Mouse (Mus musculus) stomach, postnatal 0 days (tissue): ENCODE data around the gene Ogdh. TPM values are rescaled to one million over a fixed set of nuclear protein-coding genes. Genes with fewer than 3 reads are reported as not detected.

Experiments
- ATAC-seq: fragments of 200-750 bp; cut with Nextera tagmentation; 2 replicates; pipeline ENCODE4 v1.8.0; 2017; ENCODE audit not compliant: low FRiP score, low TSS enrichment
- DNase-seq: peaks from one replicate; pipeline ENCODE4 v3.0.0-alpha.2; 2016; ENCODE audit warnings: low spot score
- H3K27ac ChIP-seq: fragments of 300-500 bp; sonication (generic); replicated peaks from 2 replicates; pipeline ENCODE4 v1.5.1; 2014; ENCODE audit warnings: mild to moderate bottlenecking, control low read depth
- H3K27me3 ChIP-seq: fragments of 300-500 bp; sonication (generic); 2 replicates; pipeline ENCODE4 v1.6.1; 2014; ENCODE audit warnings: low read length; ENCODE audit not compliant: control insufficient read depth, insufficient read depth
- H3K36me3 ChIP-seq: fragments of 300-500 bp; sonication (generic); 2 replicates; pipeline ENCODE4 v1.6.1; 2014; ENCODE audit warnings: low read length, mixed read lengths; ENCODE audit not compliant: control insufficient read depth, insufficient read depth
- H3K4me1 ChIP-seq: fragments of 300-500 bp; sonication (generic); replicated peaks from 2 replicates; pipeline ENCODE4 v1.6.1; 2014; ENCODE audit warnings: antibody characterized with exemption; ENCODE audit not compliant: control insufficient read depth, insufficient read depth
- H3K4me2 ChIP-seq: fragments of 300-500 bp; sonication (generic); replicated peaks from 2 replicates; pipeline ENCODE4 v1.6.1; 2014; ENCODE audit warnings: low read depth, mild to moderate bottlenecking, control low read depth, moderate library complexity
- H3K4me3 ChIP-seq: fragments of 300-500 bp; sonication (generic); 2 replicates; pipeline ENCODE4 v1.5.1; 2014; ENCODE audit warnings: low read depth, low read length, control low read depth
- H3K9ac ChIP-seq: fragments of 300-500 bp; sonication (generic); 2 replicates; pipeline ENCODE4 v1.6.1; 2014; ENCODE audit warnings: mild to moderate bottlenecking, low read length, control low read depth, mixed read lengths
- H3K9me3 ChIP-seq: fragments of 300-500 bp; sonication (generic); 2 replicates; pipeline ENCODE4 v1.6.1; 2016; ENCODE audit warnings: low read length; ENCODE audit not compliant: control insufficient read depth
- CTCF ChIP-seq: IDR thresholded peaks from 2 replicates; pipeline ENCODE4 v1.5.1; 2016; ENCODE audit warnings: antibody characterized with exemption, low read depth, mild to moderate bottlenecking, moderate library complexity
- EP300 ChIP-seq: optimal IDR thresholded peaks from 2 replicates; pipeline ENCODE3; 2016; ENCODE audit warnings: antibody characterized with exemption
- WGBS: fragments of 180-500 bp; shearing (Covaris S2); extraction: QIAGEN DNeasy Blood & Tissue Kit; methylation state at CpG from one replicate; pipeline ENCODE4 v1.1.7; 2014; 5-methylcytosine and 5-hydroxymethylcytosine counted together
- polyA plus RNA-seq: library from polyadenylated mRNA; unstranded; fragments of >200 nt; fragmentation: Nextera tagmentation; extraction: Ambion mirVana; gene quantifications from 2 replicates; pipeline ENCODE4 v1.2.1, GENCODE M21; 2015

The Ogdh gene
- polyA plus RNA-seq, 1 experiment from 2014 or later: 82.3 TPM

DNA sequence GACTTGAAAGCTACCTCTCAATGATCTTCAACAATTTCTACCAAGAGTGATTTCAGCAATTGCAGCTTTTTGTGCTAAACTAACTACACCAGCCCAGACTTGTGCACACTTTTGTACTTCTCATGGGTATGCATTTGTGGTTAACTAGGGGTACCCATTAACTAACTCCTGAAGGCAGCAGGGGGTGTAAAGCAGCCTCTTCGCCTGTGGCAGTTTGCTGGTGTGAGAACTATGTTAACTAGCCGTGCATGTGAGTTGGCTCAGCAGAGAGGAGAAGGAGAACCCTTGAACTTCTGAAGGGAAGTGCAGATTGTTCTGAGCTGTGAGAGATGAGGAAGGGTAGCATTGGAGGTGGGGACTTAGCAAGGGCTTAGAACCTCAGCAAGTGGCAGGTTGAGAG is 11.4 kb downstream of the Ogdh start:
- no peak overlapping the region for H3K4me3 ChIP-seq
- WGBS: 90% methylated on average over 2 of the region's 2 CpGs
- peaks cover 20% of the 10 kb centered on the region for H3K36me3 ChIP-seq
- no peaks in the 10 kb centered on the region for H3K9me3 ChIP-seq
- no peak for DNase-seq
- no peaks in the 10 kb centered on the region for H3K27me3 ChIP-seq
- no peak overlapping the region for H3K27ac ChIP-seq
- no peak for ATAC-seq
- H3K9ac ChIP-seq: no peak overlapping the region
- no peak overlapping the region for H3K4me2 ChIP-seq
- TF ChIP-seq CTCF (no peak), EP300 (no peak)
- H3K4me1 ChIP-seq: no peaks in the 10 kb centered on the region

DNA sequence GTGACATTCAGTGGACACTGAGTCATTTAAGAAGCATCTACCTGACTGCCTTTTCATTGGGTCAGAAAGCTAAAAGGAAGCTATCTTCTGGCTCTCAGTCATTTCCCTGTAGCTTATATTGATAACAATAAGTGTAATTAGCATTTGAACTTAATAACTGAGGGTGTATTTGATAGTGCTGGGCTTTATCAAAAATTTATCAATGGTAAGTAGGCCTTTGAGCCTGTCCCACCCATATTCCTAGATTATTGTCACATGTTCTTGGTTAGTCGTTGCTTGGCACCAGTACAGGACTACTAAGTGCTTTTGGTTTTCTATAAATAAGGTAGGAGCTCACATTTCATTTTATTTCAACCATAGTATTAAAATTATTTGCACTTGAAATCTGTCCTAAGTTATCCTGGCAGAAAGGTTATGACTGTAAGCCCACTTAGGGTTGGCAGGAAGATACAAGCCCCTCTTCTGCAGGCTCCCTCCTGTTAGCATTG is 14.6 kb downstream of the Ogdh start:
- Histone ChIP-seq H3K4me1 (no peaks in the 10 kb centered on the region), H3K36me3 (peaks cover 12% of the 10 kb centered on the region; the same call in 1 of the 2 replicates), H3K4me2 (no peak overlapping the region), H3K9me3 (no peaks in the 10 kb centered on the region), H3K27me3 (no peaks in the 10 kb centered on the region), H3K9ac (no peak overlapping the region), H3K4me3 (no peak overlapping the region), H3K27ac (0 out of 2 replicates have a peak overlapping the region, but pooled peaks have one; percentile 20)
- TF ChIP-seq EP300 (no peak), CTCF (no peak)
- DNase-seq: no peak
- peak; percentile 47; the same call in 1 of the 2 replicates for ATAC-seq
- 47% methylated on average over 1 of the region's 1 CpGs for WGBS

DNA sequence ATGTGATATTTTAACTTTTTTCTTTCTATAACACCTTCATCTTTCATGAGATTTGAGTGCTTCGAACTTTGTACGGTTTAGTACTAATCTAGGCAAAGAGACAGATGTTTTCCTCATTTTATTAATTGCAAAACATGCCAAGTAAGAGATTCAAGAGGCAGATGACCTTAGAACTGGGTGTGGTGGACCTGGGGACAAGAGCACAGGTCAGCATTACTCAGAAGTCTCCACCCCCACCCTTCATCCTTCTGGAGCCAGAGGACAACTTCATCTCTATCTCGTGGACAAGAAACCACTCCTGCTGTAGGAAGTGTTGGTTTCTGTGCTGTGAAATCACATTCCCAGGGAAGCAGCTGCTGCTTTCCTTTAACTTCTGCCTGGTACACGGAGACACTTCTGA is 16.7 kb downstream of the Ogdh start:
- Histone ChIP-seq H3K4me3 (no peak overlapping the region), H3K4me2 (no peak overlapping the region), H3K36me3 (0 out of 2 replicates have a peak, but pooled peaks cover 5% of the 10 kb centered on the region), H3K9me3 (no peaks in the 10 kb centered on the region), H3K27ac (0 out of 2 replicates have a peak overlapping the region, but pooled peaks have one; percentile 8), H3K27me3 (no peaks in the 10 kb centered on the region), H3K4me1 (no peaks in the 10 kb centered on the region), H3K9ac (no peak overlapping the region)
- ATAC-seq (0 out of 2 replicates have a peak, but pooled peaks have one; percentile 66), DNase-seq (peak; percentile 39)
- no peak for TF ChIP-seq CTCF
- TF ChIP-seq EP300: no peak
- WGBS: 77% methylated on average over 4 of the region's 4 CpGs

DNA sequence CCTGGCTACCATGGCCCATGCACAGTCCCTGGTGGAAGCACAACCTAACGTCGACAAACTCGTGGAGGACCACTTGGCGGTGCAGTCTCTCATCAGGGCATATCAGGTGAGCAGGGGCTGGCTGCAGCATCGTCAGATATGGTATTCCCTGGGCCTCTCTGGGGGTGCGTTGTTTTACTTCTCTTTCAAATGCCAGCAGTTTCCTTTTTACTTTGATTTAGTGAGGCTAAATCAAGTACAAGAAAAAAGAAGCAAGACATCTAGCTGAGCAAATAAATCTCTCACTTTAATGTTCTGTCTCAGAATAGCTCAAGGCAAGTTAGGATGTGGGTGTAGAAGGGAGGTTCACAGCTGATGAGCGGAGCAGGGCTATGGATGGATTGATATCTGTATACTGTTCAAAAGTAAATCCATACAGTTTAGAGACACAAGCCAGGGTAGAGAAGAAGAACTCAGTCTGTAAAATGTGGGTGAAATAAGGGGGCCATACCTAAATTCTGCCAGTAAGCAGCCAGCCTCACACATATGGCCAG is 22.5 kb downstream of the Ogdh start:
- ATAC-seq: no peak
- WGBS: 81% methylated on average over 7 of the region's 7 CpGs
- no peak for DNase-seq
- no peak overlapping the region for H3K27ac ChIP-seq
- H3K4me1 ChIP-seq: no peaks in the 10 kb centered on the region
- H3K4me3 ChIP-seq: no peak overlapping the region
- peaks cover 22% of the 10 kb centered on the region for H3K36me3 ChIP-seq
- H3K9me3 ChIP-seq: no peaks in the 10 kb centered on the region
- H3K9ac ChIP-seq: no peak overlapping the region
- TF ChIP-seq CTCF (no peak), EP300 (no peak)
- H3K27me3 ChIP-seq: no peaks in the 10 kb centered on the region
- H3K4me2 ChIP-seq: no peak overlapping the region

DNA sequence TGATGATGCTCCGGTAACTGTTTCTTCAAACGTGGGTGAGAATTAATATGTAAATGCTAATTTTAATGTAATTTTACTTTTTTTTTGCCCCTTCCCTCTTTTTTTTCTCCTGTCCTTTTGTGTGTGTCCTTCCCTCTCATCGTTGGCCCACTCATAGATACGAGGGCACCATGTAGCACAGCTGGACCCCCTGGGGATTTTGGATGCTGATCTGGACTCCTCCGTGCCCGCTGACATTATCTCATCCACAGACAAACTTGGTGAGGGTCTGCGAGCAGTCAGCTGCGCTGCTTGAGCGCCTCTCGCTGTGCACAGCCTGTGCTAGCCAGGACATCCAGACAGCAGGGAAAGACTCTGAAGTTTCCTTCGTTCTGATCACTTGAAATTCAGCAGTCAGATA is 25.4 kb downstream of the Ogdh start:
- DNase-seq (no peak), ATAC-seq (no peak)
- Histone ChIP-seq H3K9me3 (no peaks in the 10 kb centered on the region), H3K27me3 (no peaks in the 10 kb centered on the region), H3K9ac (no peak overlapping the region), H3K4me2 (no peak overlapping the region), H3K27ac (no peak overlapping the region), H3K4me3 (no peak overlapping the region), H3K36me3 (peaks cover 22% of the 10 kb centered on the region), H3K4me1 (no peaks in the 10 kb centered on the region)
- TF ChIP-seq EP300 (no peak), CTCF (no peak)
- WGBS: 89% methylated on average over 11 of the region's 11 CpGs

DNA sequence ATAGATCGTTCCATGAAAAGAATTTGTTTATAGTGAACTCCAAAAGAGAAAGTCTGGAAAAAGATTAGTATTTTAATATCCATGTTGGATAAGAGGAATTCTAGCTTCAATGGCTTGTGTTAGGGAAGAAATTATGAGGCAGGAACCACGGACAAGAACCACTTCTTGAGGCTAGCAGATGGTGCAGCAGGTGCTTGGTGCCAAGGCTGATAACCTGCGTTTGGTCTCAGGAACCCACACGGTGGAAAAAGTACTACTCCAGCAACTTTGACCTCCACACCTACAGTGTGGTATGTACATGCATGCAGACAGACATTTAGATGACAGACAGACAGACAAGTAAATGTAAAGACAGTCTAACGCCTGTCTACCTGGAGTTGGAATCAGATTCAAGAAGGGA is 27.1 kb downstream of the Ogdh start:
- Histone ChIP-seq H3K4me1 (no peaks in the 10 kb centered on the region), H3K27me3 (no peaks in the 10 kb centered on the region), H3K9me3 (no peaks in the 10 kb centered on the region), H3K36me3 (peaks cover 22% of the 10 kb centered on the region), H3K9ac (no peak overlapping the region), H3K27ac (no peak overlapping the region), H3K4me3 (no peak overlapping the region), H3K4me2 (no peak overlapping the region)
- DNase-seq: no peak
- no peak for ATAC-seq
- 87% methylated on average over 5 of the region's 5 CpGs for WGBS
- TF ChIP-seq CTCF (no peak), EP300 (no peak)
